Mouse (Mus musculus): ENCODE measurements around the gene Mtpn. TPM values are rescaled to one million over a fixed set of nuclear protein-coding genes. Genes with fewer than 3 reads are reported as not detected.

Mtpn gene
- total RNA-seq, 2 experiments from 2014 or later = 259 to 279 TPM

Small RNAs within 50 kb of the gene (microRNA-seq; reads per million reads assigned to microRNA genes)
- gene Gm23053 = 0 reads per million in 2 experiments

Other genes with a start within 250 kb of the Mtpn start
- 1 to 10 TPM; 2.7 to 3.1 TPM for gene Slc13a4, start 231.8 kb downstream of the Mtpn start, total RNA-seq (2021)
- under 1 TPM; 0.68 to 0.98 TPM for gene Fam180a, start 213.7 kb downstream of the Mtpn start, total RNA-seq (2021)